Mouse (Mus musculus) cerebellum, postnatal 10 days (tissue): ENCODE data around the gene Hvcn1.
A peak's percentile ranks its signal among the peaks of the same experiment; 100 is the strongest.
"Not testable (repeated sequence)": the region's sequence is repeated elsewhere in the genome, so short reads cannot be mapped to it uniquely, and the experiment has no call there.

ENCODE experiments used
- DNase-seq, 2 experiments: peaks; one replicate each; pipeline ENCODE4 v3.0.0; 2021; ENCODE audit warnings: mixed read lengths in 2 of 2

Hvcn1 gene

GRCm38 (mm10) chr5:122208909-122209308 is 2.3 kb downstream of the Hvcn1 start:
- no peak for DNase-seq

DNA sequence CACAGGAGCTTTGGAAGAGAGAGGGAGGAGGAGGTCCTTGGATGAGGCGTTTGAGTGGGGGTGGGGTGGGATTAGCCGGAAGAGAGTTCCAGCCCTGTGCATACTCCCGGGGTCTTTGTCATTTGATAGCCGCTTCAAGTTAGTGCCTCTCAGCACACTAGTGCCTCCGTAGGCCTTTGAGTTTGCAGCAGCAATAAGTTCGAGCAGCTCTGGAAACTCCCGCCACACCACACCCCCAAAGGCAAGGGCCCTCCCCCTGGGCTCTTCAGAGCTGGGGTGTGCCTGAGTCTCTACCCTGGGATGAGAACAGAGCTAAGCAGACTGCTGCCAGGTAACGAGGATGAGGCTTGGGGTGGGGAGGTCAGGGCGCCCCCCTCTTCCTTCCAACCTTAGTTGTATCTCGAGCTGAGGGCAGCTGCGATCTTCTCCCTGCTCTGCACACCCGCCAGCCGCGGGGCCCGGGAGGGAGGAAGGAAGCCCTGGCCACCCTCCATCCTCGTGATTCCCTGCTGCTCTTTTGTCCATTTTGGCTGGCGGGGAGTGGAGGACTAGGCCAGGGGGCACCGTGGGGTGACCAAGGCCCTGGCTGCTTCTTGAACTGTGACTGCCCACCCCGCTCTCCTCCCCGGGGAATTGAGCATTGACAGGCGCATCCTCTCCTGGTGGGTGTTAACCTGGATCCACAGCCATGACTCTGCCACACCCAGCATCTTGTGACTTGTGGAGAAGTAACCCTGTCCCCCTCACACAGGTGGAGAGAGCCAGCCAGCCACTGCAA is 3.2 kb downstream of the Hvcn1 start:
- DNase-seq, result peak in 1 of 2 experiments; percentile 26

DNA sequence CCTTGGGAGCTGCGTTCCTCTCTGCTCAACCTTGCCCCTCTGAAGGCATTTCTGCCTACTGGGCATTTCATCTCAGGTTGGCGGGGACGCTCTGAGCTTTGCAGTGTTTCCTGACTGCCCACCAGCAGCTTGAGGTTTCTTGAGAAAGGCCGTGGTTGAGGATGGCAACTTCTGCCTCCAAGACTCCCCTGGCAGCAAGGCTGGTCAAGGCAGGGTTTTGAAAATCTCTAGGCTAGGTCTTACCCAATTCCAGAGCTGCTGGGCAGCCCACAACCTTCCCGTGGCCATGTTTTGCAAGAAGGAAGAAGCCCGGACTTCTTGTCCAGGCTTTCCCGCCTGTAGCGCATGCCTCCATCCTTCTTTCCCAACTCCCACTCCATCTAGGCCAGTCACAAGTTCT is 4.3 kb downstream of the Hvcn1 start:
- no peak for DNase-seq

- no peak for DNase-seq
Measured at GRCm38 (mm10) chr5:122212125-122212524, 5.5 kb downstream of the Hvcn1 start.

GRCm38 (mm10) chr5:122212820-122213219 is 6.2 kb downstream of the Hvcn1 start:
- not testable (repeated sequence) for DNase-seq

DNA sequence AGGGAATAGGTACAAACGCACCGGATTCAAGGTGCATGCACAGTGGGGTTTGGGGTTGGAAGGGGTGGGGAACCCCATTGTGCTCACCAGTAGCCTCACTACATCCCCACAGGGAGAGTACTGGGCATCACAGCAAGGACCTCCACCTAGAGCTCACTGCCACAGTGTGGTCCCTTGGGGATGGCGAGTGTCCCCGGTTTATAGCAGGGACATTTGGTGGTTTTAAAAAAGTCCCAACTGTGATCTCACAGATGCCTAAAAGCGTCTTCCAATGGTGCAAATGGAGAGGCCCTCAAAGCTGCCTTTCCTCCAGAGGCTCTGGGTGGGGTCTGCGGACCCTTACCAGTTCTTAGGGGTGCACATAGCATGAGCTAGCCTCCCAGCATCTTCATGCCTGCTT is 7.3 kb downstream of the Hvcn1 start:
- no peak for DNase-seq

GRCm38 (mm10) chr5:122217636-122218035 is 11.0 kb downstream of the Hvcn1 start:
- no peak for DNase-seq

GRCm38 (mm10) chr5:122218109-122218905 is 11.7 kb downstream of the Hvcn1 start:
- DNase-seq, result no peak

GRCm38 (mm10) chr5:122218928-122219327 is 12.3 kb downstream of the Hvcn1 start:
- DNase-seq, result no peak

DNA sequence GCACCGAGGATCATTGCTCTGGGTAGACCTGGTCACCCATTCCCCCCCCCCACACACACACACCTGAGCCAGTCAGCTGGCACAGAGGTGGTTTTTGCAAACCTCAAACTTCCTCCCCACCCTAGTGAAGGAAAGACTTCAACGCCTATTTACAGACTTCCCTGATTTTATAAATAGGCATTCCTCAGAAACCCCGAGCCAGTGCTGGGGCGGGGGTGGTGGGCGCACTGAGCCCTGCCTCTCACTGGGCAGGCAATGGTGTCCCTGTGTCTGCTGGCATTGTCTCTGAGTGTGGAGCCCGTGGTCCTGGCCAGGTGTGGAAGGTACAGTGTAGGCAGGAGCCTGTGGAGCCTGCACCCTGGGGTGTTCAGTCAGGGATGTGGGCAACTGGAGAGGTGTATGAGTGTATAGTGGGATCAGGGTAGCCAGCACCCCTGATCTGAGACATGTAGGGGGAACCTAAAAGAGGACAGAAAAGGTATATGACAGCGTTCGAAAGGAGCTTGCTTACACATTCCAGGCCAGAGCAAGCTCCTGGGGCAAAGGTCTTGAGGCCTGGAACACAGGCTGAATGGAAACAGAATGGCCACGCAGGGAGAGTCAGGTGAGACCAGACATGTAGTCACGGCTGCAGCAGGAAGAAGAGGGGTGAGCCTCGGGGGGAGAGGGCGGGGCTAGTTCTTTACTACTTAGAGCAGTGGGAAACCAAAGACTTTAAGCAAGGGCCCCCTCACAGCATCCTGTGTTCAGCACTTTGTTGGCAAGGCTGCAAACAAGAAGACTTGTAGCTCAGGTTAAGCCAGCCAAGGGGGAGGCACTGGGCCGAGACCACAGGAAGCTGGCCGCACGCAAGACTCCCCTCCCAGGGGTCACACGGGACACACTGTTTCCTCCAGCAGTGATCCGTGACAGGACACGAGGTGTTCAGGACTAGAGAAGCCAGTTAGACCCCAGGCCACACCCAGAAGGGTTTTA is 13.3 kb downstream of the Hvcn1 start:
- no peak for DNase-seq

DNA sequence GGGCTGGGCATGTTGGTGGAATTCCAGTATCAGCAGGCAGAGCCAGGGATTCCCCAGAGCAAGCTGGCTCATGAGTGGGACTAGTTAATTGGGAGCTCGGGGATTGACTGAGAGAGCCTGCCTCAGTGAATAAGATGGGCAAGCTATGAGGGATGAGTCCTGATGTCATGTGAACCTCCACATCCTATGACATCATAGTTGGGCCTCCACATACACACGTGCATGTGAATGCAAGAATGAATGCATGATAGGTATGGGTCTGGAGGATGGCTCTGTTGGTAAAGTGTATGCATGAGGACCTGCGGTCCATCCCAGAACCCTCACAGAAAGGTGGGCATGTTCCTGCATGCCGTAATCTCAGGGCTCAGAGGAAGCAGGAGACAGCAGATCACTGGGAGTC is 14.5 kb downstream of the Hvcn1 start:
- DNase-seq, result no peak

- no peak for DNase-seq
Measured at GRCm38 (mm10) chr5:122224291-122224690, 17.7 kb downstream of the Hvcn1 start.

GRCm38 (mm10) chr5:122228271-122228765 is 21.7 kb downstream of the Hvcn1 start:
- DNase-seq, result no peak

DNA sequence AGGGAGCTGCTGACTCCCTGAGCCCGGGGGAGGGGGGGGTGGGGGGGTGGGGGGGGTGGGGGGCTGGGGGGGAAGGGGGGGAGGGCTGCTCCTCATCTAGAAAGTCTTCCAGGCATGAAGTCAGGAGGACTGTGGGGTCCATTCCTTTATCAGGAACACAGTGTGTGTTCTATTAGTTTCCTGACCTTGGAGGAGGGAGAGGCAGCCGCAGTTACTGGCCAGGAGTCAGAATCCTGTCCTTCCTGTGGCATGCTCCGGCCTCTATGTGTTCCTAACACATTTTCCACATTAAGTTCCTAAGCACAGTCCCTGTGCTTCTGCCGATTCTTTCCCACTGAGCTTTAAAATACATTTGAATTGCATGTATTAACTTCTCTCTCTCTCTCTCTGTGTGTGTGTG is 22.2 kb downstream of the Hvcn1 start:
- DNase-seq, result no peak

GRCm38 (mm10) chr5:122230816-122231215 is 24.2 kb downstream of the Hvcn1 start:
- DNase-seq, result no peak

DNA sequence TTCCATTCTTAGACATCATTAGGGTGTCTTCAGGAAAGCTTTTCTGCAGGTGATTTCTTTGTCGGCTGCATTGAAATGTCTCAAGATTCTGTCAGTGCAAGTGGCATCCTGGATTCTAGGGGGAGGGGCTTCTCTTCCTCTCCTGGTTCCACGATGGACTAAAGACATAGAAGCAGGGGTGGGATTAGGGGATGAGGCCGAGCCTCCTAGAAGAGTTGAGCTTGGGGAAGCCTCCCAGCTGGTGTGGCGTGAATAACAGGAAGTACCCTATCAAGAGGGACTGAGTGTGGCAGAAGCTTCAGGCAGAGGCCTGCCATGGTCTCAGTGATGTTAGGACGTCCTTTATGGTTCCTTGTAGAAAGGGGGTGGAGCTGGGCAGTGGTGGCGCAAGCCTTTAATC is 24.8 kb downstream of the Hvcn1 start:
- DNase-seq, result no peak

- DNase-seq, result no peak
Measured at GRCm38 (mm10) chr5:122232004-122232403, 25.4 kb downstream of the Hvcn1 start.

DNA sequence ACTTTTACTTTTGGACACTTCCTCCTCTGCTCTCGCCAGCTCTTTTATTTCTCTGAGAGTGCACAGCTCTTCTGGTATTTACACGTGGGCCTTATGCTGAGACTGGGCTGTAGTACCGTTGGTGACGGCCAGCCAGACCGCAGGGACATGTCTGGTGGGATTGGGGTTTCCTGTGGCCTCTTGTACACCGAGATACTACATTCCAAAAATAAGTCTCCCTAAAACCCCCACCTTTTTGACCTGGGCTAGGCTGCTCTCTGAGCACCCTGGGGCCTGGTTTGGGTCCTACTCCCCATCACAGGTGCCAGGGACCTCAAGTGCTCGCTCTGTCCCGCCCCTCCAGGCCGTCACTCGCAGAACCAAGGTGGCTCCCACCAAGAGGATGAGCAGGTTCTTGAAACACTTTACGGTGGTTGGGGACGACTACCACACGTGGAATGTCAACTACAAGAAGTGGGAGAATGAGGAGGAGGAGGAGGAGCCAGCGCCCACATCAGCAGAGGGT is 26.5 kb downstream of the Hvcn1 start:
- DNase-seq, result no peak

DNA sequence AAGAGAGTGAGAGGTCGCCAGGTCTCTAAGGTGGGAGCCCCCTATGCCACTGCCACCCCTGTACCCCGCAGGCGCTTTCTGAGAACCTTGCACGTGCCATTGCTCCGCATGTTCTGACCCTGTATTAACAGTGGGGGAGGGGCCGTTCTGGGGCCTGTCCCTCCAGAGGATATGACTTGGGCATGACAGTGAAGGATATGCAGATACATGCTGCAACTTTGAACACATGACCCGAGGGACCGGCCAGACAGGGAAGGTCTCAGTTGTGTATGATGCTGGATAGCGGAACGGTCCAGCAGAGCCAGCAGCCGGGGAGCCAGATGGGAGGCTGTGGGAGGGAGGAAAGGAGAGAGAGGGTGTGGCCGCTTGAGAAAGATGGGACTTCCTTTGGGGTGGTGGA is 27.1 kb downstream of the Hvcn1 start:
- DNase-seq, result peak; percentile 42 to 43

DNA sequence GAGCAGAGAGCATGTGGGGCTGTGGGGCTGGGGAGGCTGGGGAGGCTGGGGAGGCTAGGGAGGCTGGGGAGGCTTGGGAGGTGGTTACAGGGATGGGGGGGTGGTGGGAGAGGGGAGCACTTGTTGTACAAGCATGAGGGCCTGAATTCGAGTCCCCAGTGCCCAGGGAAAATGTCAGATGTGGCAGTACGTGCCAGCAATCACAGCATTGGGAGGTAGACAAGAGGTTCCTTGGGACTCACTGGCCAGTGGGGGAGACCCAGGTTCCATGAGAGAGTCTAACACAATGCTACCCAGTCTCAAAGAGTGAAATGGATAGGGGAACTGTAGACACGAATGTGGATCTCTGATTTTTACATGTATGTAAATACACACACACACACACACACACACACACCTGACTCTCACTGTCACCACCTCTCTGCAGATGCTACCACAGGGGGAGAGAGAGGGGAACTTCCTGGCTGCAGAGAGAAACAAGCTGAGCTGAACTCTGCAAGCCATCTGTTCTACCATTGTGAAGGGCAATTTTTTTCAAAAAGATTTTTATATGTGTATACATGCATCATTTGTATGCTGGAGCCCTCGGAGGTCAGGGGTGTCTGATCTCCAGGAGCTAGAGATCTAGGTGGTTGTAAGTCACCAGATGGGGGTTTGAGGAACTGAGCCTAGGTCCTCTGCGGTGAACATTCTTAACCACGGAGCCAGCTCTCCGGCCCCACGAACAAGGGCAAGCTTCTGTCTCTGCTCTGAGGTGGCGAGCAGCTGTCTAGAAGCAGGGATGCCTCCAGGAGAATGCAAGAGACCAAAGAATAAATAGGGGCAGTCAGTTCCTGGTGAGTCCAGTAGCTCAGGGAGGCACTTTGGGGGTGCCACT is 28.0 kb downstream of the Hvcn1 start:
- peak; percentile 52 to 64 for DNase-seq

GRCm38 (mm10) chr5:122235196-122235836 is 28.7 kb downstream of the Hvcn1 start:
- peak; percentile 27 to 50 for DNase-seq
